Mouse (Mus musculus) cerebellum, adult 18-20 months (tissue): ENCODE measurements around the gene Macrod2.

Experiments
- DNase-seq, 2 experiments: peaks; one replicate each; pipeline ENCODE4 v3.0.0; 2021

Macrod2 gene

DNA sequence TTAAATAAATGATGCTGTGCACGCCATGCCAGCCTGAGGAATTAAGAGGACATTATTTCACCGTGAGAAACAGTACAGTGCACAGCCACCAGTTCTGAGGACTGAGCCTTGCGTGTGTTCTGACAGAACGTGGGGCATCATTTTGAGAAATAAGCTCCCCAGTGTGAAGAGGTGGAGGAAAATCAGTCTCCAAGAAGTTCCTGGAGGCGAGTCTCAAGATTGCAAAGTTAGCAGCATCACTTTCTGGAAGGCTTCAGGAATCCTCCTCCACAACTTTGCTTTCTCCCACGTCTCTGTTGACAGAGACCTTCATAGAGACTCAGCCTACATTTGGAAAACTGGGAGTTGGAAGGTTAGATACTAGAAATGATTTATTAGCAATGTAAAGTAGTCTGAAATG is 932.2 kb downstream of the Macrod2 start:
- DNase-seq: no peak

- DNase-seq: no peak
Observed at GRCm38 (mm10) chr2:141337708-141338107, 942.6 kb downstream of the Macrod2 start.

- no peak for DNase-seq
Observed at GRCm38 (mm10) chr2:141343988-141344535, 949.0 kb downstream of the Macrod2 start.

DNA sequence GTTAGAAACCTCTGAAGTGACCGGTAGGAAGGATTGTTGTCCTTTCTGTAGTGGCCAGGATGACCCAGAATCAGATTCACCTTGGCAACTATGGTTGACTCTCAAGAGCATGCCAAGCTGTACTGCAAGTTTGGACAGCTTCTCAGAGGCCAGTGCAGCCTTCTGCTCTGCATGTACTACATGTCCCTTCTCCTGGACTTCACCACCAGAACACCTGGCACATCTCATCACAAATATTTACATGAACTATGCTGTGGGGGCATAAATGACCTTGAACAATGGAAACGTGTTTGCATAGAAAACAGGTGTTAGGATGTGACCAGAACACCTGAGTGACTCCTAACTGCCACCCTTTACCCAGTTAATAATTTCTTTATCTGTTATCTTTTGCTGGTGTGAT is 957.5 kb downstream of the Macrod2 start:
- no peak for DNase-seq

DNA sequence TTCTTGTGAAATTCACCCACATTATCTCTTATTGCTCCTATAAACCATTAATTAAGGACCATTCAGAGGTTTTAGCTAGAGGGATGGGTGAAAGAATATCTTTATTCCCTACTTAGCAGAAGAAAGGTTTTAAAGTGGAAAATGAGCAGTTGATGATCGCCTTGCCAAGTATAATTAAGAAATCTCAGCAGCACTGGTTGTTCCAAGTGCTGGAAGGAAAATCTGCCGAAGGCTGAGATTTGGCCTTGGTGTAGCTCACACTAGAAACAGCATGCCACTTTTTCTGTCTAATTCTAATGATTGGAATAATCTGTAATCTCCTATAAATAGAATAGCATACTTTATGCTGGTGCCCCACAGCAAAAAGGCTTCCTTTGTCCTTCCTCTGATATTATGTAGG is 993.5 kb downstream of the Macrod2 start:
- no peak for DNase-seq

DNA sequence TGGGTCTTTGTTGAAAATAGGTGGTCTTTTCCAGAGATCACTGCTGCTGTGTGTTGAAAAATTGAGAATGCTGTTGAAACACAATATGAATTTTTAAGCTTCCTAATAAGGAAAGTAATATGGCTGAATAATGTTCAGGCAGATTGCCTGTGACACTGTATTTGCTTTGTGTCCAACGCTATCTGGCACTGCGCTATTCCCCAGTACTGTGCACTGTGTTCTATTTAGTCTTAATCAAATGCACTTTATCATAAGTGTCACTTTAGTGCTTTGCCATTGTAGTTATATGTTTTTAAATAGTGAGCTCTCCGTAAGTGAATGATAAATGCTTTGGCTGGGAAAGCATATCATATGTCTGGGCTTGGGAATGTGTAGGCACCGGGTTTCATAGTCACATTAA is 996.1 kb downstream of the Macrod2 start:
- DNase-seq: no peak

GRCm38 (mm10) chr2:141394806-141395205 is 999.7 kb downstream of the Macrod2 start:
- no peak for DNase-seq

DNA sequence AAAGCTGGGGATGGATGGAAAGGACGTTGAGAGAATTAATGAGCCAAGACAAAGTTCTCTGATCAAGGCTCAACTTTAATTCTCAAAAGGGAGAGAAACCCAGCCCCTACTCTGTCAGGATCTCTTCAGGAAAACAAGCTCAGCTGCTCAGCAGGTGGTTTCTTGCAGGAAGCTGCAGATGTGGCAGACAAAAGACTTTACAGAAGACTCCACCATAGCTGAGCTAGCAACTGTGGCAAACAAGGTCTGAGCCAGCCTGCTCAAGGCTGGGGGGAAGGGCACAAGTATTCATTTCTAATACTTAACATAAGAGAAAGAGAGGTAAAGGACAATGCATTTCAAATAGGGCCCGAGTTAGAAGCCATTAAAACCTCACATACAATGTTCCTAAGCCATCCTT is 1013.7 kb downstream of the Macrod2 start:
- no peak for DNase-seq

DNA sequence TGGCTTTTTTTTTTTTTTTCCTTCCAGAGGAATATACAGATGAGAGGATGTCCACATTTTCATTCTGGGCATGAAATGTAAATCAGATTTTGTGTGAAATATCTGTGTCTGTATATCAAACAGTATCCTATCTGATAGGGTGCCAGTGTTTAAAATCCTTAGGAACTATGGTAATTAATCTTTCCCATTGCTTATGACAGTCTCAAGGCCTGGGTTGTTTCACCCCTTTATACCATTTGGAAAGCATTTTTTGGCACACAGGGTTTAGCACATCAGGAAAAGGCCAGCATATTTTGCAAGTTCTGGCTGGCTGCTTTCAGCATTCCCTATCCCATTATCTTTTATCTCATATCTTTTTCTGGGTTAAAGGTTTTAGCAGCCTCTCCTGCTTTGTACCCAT is 1021.3 kb downstream of the Macrod2 start:
- no peak for DNase-seq

- DNase-seq: no peak
Observed at GRCm38 (mm10) chr2:141416855-141417544, 1021.9 kb downstream of the Macrod2 start.

DNA sequence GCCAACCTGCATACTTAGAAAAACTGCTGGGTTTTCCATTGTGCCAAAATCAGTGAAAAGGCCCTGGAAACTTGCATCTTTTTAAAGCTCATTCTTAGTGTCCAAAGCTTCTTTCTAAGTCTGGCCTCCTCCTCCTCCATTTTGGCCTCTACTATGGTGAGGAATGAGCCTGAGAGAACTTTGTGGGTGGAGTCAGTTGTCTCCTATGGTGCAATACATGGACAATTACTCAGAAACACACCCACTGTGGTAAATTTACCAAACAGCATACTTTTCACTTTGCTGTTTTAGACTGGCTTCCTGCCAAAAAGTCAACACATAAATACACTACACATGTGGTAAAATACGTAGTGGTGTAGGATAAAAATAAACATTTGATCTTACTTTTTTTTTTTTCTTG is 1024.7 kb downstream of the Macrod2 start:
- DNase-seq: no peak

- DNase-seq: no peak
Observed at GRCm38 (mm10) chr2:141434084-141434483, 1039.0 kb downstream of the Macrod2 start.

- DNase-seq: peak; percentile 67 to 73
Observed at GRCm38 (mm10) chr2:141434731-141435570, 1039.8 kb downstream of the Macrod2 start.

- no peak for DNase-seq
Observed at GRCm38 (mm10) chr2:141441896-141442295, 1046.8 kb downstream of the Macrod2 start.

GRCm38 (mm10) chr2:141449078-141449680 is 1054.1 kb downstream of the Macrod2 start:
- no peak for DNase-seq

GRCm38 (mm10) chr2:141463946-141464345 is 1068.8 kb downstream of the Macrod2 start:
- DNase-seq: no peak

GRCm38 (mm10) chr2:141472791-141473190 is 1077.7 kb downstream of the Macrod2 start:
- no peak for DNase-seq

DNA sequence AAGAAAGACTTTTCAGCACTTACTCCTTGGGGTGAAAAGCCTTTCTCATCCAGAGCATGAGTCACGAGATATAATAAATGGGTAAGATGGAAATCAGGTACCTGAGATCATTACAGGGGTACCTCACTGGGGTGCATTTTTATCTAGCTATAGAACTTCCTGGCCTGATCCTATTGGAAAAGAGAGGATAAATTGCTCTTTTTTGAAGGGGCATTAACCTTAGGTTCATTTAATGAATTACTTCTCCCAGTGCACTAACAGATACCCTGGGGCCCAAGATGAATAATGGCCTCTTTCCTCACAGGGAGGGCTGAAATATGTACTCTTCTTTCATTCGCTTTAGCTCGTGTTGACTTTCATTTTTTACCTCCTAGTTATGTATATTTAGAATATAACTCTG is 1082.5 kb downstream of the Macrod2 start:
- DNase-seq: no peak

- no peak for DNase-seq
Observed at GRCm38 (mm10) chr2:141490518-141490917, 1095.4 kb downstream of the Macrod2 start.

DNA sequence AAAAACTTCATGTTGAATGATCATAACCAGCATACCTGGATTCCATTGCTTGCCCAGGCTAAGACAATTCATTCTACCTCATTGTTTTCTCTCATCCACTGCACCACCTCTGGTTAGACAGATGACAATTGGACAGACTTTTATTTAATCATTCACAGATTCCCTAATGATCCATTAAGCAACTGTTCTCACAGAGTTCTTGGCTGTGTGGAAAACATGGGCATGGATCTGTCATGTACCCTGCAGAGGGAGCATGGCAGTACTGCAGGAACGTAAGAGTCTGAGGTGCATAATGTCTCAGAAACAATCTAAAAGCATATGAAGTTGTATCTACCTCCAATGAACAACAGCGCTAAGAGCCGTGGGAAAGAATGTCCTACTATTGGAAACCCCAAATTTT is 1110.3 kb downstream of the Macrod2 start:
- no peak for DNase-seq

DNA sequence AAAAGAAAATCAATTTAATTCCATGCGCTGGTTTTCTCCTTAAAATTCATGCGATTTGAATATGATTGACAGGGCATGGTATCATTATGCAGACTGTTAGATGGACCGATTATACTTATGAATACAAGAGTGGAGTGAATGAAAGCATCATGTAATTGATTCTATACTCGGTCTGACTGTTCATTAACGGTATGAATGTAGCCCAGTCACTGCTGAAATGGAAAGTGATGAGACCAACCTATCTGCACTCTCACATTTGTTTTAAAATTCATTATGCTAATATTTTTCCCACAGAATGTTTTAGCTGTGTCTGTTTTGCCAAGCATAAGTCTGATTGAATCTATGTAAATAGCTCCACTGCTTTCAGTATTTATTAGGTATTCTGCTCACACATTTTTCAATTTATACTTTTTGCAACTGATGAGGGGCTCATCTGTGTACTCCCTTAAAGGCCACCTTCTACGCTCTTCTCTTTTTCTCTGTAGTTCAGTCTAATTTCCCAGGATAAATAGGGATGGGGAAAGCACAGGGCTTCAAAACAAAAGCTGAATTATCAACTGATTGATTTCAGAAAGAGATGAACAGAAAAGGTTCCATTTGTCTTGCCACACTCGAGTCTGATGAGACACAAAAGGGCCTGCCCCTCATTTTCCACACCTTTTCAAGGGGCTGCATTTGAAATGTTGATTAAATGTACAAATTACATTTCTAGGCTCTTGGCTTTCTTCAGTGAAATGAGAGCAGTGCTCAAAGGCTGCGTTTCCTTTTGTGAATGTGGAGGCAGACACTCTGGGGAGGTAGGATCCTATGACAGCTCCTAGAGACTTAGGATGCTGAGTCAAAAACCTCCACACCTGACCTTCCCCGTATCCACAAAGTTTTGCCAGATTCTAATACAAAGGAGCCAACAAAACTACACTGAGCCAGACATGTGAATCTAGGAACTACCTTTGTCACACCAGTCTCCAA is 1113.1 kb downstream of the Macrod2 start:
- DNase-seq: no peak

DNA sequence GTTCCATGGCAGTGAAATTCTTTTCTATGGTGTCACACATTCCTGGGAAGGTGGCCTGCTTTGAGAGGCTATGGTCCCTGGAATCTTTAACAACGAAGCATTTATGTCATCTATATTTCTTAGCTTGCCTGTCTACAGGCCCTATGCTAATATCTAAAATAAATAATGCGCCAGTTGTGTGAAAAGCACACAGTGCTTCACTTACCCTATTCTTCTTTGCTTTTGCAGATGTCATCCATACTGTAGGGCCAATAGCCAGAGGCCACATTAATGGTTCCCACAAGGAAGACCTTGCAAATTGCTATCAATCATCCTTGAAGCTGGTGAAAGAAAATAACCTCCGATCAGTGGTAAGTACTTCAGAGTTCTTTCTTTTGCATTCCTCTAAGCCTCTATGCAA is 1119.9 kb downstream of the Macrod2 start:
- no peak for DNase-seq
